Mouse (Mus musculus): ENCODE measurements around the gene Ola1. TPM values are rescaled to one million over a fixed set of nuclear protein-coding genes. Genes with fewer than 3 reads are reported as not detected.

Gene Ola1
- polyA plus RNA-seq, 1 experiment from 2014 or later: 81.5 TPM

DNA sequence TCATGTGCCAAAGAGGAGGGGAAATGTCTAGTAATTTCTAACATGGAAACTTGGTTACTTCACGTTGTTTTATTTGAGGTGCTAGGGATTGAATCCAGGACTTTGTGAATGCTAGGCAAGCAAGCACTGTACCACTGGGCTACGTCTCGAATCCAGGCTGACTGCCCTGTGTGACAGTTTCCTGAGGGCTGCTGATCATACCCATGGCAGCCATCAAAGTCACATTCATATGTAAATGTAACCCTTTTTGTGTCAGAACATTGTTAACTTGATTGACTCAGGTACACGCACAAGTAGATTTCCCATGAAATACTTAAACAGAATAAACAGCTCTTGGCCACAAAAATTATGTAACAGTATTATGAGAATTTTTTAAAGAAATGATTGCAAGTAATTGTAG lies 30.0 kb upstream of the Ola1 start:
- Histone ChIP-seq H3K4me2 (ENCODE audit: low read depth, low read length) (no peak overlapping the region), H3K9me3 (ENCODE audit: control insufficient read depth, low read length) (peaks cover 5% of the 10 kb centered on the region; the same call in 1 of the 2 replicates), H3K9ac (ENCODE audit: low read depth, low read length) (no peak overlapping the region), H3K27me3 (replicated peaks; ENCODE audit: control insufficient read depth, insufficient read depth, low read length) (no peaks in the 10 kb centered on the region), H3K4me1 (ENCODE audit: control insufficient read depth, insufficient read depth, low read length) (no peaks in the 10 kb centered on the region), H3K27ac (ENCODE audit: low read length) (no peak overlapping the region), H3K4me3 (ENCODE audit: low read length) (no peak overlapping the region), H3K36me3 (ENCODE audit: control insufficient read depth, insufficient read depth, low read length) (no peaks in the 10 kb centered on the region)
- WGBS: 82% methylated on average over 4 of the region's 4 CpGs
- no peak for ATAC-seq

DNA sequence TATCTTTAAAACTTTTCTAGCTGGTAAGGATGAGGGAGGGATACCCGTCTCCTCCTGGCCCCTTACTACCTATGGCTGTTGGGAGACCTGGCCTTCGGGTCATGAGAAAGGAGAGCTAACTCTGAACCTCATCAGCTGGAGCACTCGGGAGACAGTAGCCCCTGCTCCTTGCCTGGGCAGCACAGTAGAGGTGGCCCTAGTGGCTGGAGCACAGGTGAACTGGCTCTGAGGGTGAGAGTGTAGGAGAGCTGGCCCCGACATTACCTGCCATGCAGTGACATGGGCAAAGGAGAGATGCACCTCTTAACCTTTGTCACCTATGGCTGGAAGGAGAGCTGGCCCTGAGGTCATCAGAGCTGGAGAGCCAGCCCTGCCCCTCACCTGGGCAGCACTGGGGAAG lies 22.6 kb upstream of the Ola1 start:
- H3K36me3 ChIP-seq (ENCODE audit: control insufficient read depth, insufficient read depth, low read length): no peaks in the 10 kb centered on the region
- H3K27me3 ChIP-seq (replicated peaks; ENCODE audit: control insufficient read depth, insufficient read depth, low read length): no peaks in the 10 kb centered on the region
- no peak overlapping the region for H3K4me3 ChIP-seq (ENCODE audit: low read length)
- ATAC-seq: no peak
- H3K4me1 ChIP-seq (ENCODE audit: control insufficient read depth, insufficient read depth, low read length): no peaks in the 10 kb centered on the region
- WGBS: 87% methylated on average over 4 of the region's 4 CpGs
- no peaks in the 10 kb centered on the region for H3K9me3 ChIP-seq (ENCODE audit: control insufficient read depth, low read length)
- no peak overlapping the region for H3K9ac ChIP-seq (ENCODE audit: low read depth, low read length)
- no peak overlapping the region for H3K4me2 ChIP-seq (ENCODE audit: low read depth, low read length)
- no peak overlapping the region for H3K27ac ChIP-seq (ENCODE audit: low read length)

DNA sequence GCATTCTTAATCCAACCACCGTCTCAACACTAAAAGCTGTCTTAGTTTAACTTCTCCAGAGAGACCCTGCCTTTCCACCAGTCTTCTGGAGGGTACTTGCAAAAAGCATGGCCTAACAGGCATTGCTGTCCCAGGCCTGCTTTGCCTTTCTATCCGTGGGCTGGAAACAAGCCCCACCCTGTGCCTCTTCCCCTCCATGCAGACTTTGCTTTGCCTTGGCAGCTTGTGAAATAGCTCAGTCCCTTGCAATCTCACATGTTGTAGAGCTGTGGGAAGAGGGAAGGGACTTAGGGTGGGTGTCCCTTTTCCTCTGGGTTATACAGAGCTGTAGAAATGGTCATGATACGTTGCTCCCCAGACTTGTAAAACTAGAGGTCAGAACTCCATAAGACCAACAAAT lies 12.4 kb upstream of the Ola1 start:
- no peak overlapping the region for H3K27ac ChIP-seq (ENCODE audit: low read length)
- no peaks in the 10 kb centered on the region for H3K27me3 ChIP-seq (replicated peaks; ENCODE audit: control insufficient read depth, insufficient read depth, low read length)
- no peaks in the 10 kb centered on the region for H3K4me1 ChIP-seq (ENCODE audit: control insufficient read depth, insufficient read depth, low read length)
- H3K4me2 ChIP-seq (ENCODE audit: low read depth, low read length): no peak overlapping the region
- no peaks in the 10 kb centered on the region for H3K9me3 ChIP-seq (ENCODE audit: control insufficient read depth, low read length)
- H3K36me3 ChIP-seq (ENCODE audit: control insufficient read depth, insufficient read depth, low read length): no peaks in the 10 kb centered on the region
- ATAC-seq: no peak
- 54% methylated on average over 3 of the region's 3 CpGs for WGBS
- no peak overlapping the region for H3K9ac ChIP-seq (ENCODE audit: low read depth, low read length)
- H3K4me3 ChIP-seq (ENCODE audit: low read length): no peak overlapping the region

DNA sequence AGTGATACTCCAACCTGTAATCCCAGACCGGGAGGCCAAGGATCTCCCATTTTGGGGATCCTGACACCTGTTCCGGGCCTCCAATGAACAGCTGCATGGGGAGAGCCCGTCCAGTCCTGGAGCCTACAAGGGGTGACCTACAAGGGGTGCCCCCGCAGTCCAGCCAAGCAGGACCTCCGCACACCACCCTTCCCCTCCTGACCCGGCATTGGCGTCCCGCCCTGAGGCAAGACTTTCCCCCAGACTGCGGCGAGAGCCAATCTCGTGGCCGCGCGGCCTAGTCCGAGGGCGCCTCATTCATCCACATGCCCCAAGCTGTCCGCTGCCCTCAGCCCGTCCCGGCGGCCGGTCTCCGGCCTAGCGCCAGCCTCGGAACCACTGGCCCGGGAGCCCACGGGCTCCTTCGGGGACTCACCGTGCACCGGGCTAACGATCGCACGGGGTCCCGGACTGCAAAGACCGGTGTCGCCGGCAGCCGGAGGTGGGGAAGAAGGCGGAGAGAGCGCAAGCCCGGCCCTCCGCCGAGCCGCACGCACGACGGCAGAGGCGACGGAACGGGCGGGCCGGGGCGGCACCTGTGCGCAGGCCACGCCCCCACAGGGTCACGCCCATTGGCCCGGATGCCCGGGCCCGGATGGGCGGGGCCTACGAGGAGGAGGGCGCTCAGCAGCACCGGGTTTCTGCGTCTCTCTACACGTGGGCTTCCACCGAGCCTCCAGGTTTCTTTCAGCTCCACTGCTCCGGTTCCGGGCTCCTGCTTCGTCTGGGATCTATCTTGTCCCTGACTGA lies 4.7 kb downstream of the Ola1 start:
- Histone ChIP-seq H3K4me2 (ENCODE audit: low read depth, low read length) (peak overlapping the region; percentile 74), H3K4me3 (ENCODE audit: low read length) (peak overlapping the region; percentile 84), H3K27me3 (replicated peaks; ENCODE audit: control insufficient read depth, insufficient read depth, low read length) (no peaks in the 10 kb centered on the region), H3K9me3 (ENCODE audit: control insufficient read depth, low read length) (no peaks in the 10 kb centered on the region), H3K36me3 (ENCODE audit: control insufficient read depth, insufficient read depth, low read length) (no peaks in the 10 kb centered on the region), H3K4me1 (ENCODE audit: control insufficient read depth, insufficient read depth, low read length) (peaks cover 8% of the 10 kb centered on the region), H3K9ac (ENCODE audit: low read depth, low read length) (peak overlapping the region; percentile 87), H3K27ac (ENCODE audit: low read length) (peak overlapping the region; percentile 69)
- 0% methylated on average over 68 of the region's 68 CpGs for WGBS
- ATAC-seq: peak; percentile 96

DNA sequence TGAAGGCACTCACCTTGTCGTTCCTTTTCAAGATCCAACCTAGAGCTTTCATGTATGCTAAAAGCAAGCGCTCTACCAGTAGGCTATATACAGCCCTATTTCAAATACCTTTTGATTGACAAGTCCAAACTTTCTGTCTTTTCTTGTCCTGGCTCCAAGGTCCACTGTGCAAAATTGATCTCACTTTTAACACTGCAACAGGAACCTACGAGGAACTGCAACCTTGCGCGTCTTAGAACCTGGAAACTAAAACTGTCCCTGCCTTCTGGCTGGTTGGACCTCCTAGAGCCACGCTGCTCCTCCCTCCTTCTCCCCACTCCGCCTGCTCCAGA lies 5.2 kb downstream of the Ola1 start:
- no peak for ATAC-seq
- Histone ChIP-seq H3K4me1 (ENCODE audit: control insufficient read depth, insufficient read depth, low read length) (peaks cover 8% of the 10 kb centered on the region), H3K9ac (ENCODE audit: low read depth, low read length) (peak overlapping the region; percentile 87), H3K36me3 (ENCODE audit: control insufficient read depth, insufficient read depth, low read length) (no peaks in the 10 kb centered on the region), H3K4me3 (ENCODE audit: low read length) (peak overlapping the region; percentile 84), H3K4me2 (ENCODE audit: low read depth, low read length) (peak overlapping the region; percentile 74), H3K27ac (ENCODE audit: low read length) (peak overlapping the region; percentile 69), H3K27me3 (replicated peaks; ENCODE audit: control insufficient read depth, insufficient read depth, low read length) (no peaks in the 10 kb centered on the region), H3K9me3 (ENCODE audit: control insufficient read depth, low read length) (no peaks in the 10 kb centered on the region)
- 22% methylated on average over 7 of the region's 7 CpGs for WGBS

DNA sequence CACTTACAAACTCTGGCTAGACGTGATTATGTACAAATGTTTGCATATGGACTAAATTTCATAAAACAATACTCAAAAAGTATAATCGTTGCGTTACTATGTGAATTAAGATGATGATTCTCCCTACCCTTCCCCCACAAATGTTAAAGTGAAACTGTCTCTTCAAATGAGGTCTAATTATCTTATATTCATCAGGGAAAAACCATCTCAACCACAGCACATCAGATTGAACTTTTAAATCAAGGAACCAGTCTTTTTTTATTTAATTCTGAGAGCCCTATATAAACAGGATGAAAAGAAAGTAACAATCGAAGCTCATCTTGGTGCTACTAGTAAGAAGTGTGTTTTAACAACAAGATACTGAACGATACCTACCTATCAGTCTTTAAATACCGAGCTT lies 14.4 kb downstream of the Ola1 start:
- ATAC-seq: no peak
- Histone ChIP-seq H3K4me1 (ENCODE audit: control insufficient read depth, insufficient read depth, low read length) (no peaks in the 10 kb centered on the region), H3K36me3 (ENCODE audit: control insufficient read depth, insufficient read depth, low read length) (no peaks in the 10 kb centered on the region), H3K4me2 (ENCODE audit: low read depth, low read length) (no peak overlapping the region), H3K4me3 (ENCODE audit: low read length) (no peak overlapping the region), H3K9ac (ENCODE audit: low read depth, low read length) (no peak overlapping the region), H3K27me3 (replicated peaks; ENCODE audit: control insufficient read depth, insufficient read depth, low read length) (no peaks in the 10 kb centered on the region), H3K27ac (ENCODE audit: low read length) (no peak overlapping the region), H3K9me3 (ENCODE audit: control insufficient read depth, low read length) (no peaks in the 10 kb centered on the region)
- WGBS: 74% methylated on average over 6 of the region's 6 CpGs

DNA sequence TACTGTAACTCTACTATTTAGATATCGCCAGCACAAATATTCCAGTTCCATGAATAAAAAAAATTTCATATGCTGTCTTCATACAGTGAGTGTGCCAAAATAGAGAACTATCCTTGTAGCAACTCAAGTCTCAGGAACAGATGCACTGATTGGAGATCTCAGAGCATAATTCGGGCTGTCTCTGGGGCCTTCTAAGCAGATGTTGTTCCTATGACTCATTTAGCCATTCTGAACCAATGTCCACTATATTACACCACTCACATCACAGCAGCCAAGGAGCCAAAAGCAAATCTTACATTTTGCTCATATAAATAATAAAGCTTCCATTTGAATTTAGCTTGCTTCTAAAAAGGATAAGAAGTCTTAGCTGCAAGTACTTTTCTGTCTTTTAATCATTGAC lies 30.2 kb downstream of the Ola1 start:
- no peaks in the 10 kb centered on the region for H3K4me1 ChIP-seq (ENCODE audit: control insufficient read depth, insufficient read depth, low read length)
- ATAC-seq: no peak
- no peaks in the 10 kb centered on the region for H3K27me3 ChIP-seq (replicated peaks; ENCODE audit: control insufficient read depth, insufficient read depth, low read length)
- no peak overlapping the region for H3K9ac ChIP-seq (ENCODE audit: low read depth, low read length)
- H3K4me3 ChIP-seq (ENCODE audit: low read length): no peak overlapping the region
- H3K36me3 ChIP-seq (ENCODE audit: control insufficient read depth, insufficient read depth, low read length): no peaks in the 10 kb centered on the region
- no peak overlapping the region for H3K27ac ChIP-seq (ENCODE audit: low read length)
- no peaks in the 10 kb centered on the region for H3K9me3 ChIP-seq (ENCODE audit: control insufficient read depth, low read length)
- WGBS: 92% methylated on average over 2 of the region's 2 CpGs
- H3K4me2 ChIP-seq (ENCODE audit: low read depth, low read length): no peak overlapping the region

DNA sequence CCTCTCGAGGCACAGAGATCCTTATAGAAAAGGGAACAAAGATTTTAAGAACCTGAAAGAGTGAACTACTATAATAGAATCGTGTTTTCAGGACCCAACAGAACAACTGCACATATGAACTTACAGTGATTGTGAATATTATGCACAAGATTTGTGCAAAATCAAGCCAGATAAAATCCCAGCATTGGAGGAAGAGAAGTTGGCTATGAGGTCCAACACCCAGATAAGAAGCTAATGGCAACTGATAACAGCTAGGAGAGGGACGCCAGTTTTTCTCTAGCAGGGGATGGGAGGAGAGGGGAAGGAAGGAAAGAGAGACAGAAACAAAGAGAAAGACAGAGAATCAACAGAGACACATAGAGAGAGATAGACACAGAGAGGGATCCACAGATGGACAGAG lies 33.5 kb downstream of the Ola1 start:
- WGBS: 75% methylated on average over 3 of the region's 3 CpGs
- Histone ChIP-seq H3K4me2 (ENCODE audit: low read depth, low read length) (no peak overlapping the region), H3K4me3 (ENCODE audit: low read length) (no peak overlapping the region), H3K9me3 (ENCODE audit: control insufficient read depth, low read length) (no peaks in the 10 kb centered on the region), H3K27ac (ENCODE audit: low read length) (no peak overlapping the region), H3K27me3 (replicated peaks; ENCODE audit: control insufficient read depth, insufficient read depth, low read length) (no peaks in the 10 kb centered on the region), H3K9ac (ENCODE audit: low read depth, low read length) (no peak overlapping the region), H3K36me3 (ENCODE audit: control insufficient read depth, insufficient read depth, low read length) (no peaks in the 10 kb centered on the region), H3K4me1 (ENCODE audit: control insufficient read depth, insufficient read depth, low read length) (no peaks in the 10 kb centered on the region)
- ATAC-seq: no peak

DNA sequence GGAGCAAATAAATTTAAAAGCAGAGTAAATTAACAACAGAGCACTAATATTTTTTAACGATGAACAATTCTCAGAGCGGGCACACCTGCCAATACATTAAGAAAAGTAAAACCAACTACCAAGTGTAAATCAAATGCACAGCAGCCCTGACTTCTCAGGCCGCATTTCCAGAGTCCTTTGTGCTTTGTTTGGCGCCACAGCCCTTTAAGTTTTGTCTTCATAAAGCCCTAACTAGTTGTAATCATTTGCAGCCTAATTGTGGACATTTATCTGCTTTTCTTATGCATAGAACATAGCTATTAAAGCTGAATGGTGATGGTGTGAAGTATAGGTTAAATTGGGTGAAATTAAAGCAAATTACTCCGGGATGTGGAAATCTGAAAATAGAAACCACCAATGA lies 49.2 kb downstream of the Ola1 start:
- no peaks in the 10 kb centered on the region for H3K27me3 ChIP-seq (replicated peaks; ENCODE audit: control insufficient read depth, insufficient read depth, low read length)
- H3K4me1 ChIP-seq (ENCODE audit: control insufficient read depth, insufficient read depth, low read length): no peaks in the 10 kb centered on the region
- WGBS: 86% methylated on average over 5 of the region's 5 CpGs
- H3K4me2 ChIP-seq (ENCODE audit: low read depth, low read length): no peak overlapping the region
- no peak overlapping the region for H3K4me3 ChIP-seq (ENCODE audit: low read length)
- no peak overlapping the region for H3K9ac ChIP-seq (ENCODE audit: low read depth, low read length)
- no peaks in the 10 kb centered on the region for H3K9me3 ChIP-seq (ENCODE audit: control insufficient read depth, low read length)
- no peak for ATAC-seq
- no peak overlapping the region for H3K27ac ChIP-seq (ENCODE audit: low read length)
- no peaks in the 10 kb centered on the region for H3K36me3 ChIP-seq (ENCODE audit: control insufficient read depth, insufficient read depth, low read length)

DNA sequence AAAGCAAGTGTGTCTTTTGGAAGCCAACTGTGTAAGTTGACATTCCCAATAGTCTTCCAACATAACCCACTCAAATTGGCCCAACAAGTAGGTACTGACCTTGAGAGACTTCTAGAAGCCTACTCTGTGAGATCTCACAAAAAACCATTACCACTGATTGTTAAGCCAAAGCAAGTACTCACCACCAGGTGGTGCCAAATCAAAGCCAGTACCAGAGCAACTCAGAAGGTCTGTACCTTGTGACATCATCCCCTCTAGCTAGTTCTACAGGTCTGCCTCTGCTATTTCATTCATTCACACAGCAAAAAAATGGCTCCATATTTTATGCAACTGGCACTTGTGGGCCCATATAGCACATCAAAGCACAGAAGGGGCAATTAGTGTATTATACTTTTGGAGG lies 51.6 kb downstream of the Ola1 start:
- H3K36me3 ChIP-seq (ENCODE audit: control insufficient read depth, insufficient read depth, low read length): no peaks in the 10 kb centered on the region
- no peak overlapping the region for H3K4me2 ChIP-seq (ENCODE audit: low read depth, low read length)
- H3K27me3 ChIP-seq (replicated peaks; ENCODE audit: control insufficient read depth, insufficient read depth, low read length): no peaks in the 10 kb centered on the region
- H3K27ac ChIP-seq (ENCODE audit: low read length): no peak overlapping the region
- H3K4me1 ChIP-seq (ENCODE audit: control insufficient read depth, insufficient read depth, low read length): no peaks in the 10 kb centered on the region
- no peak overlapping the region for H3K9ac ChIP-seq (ENCODE audit: low read depth, low read length)
- ATAC-seq: no peak
- H3K4me3 ChIP-seq (ENCODE audit: low read length): no peak overlapping the region
- H3K9me3 ChIP-seq (ENCODE audit: control insufficient read depth, low read length): no peaks in the 10 kb centered on the region
